Mouse (Mus musculus) gastrocnemius, adult 18-20 months (tissue): ENCODE measurements at regions not wholly inside any gene's neighbourhood (a gene's known extent, or its start where the extent isn't known, plus 50 kb on each side); places are given as distances from the start of the nearest gene placed in this dataset.
A peak's percentile ranks its signal among the peaks of the same experiment; 100 is the strongest.

Source experiments
- DNase-seq: peaks from one replicate; pipeline ENCODE4 v3.0.0; 2021; ENCODE audit warnings: low spot score

- DNase-seq: no peak
Measured at GRCm38 (mm10) chr5:27963765-27964164, 107.4 kb upstream of the Insig1 start.

GRCm38 (mm10) chr5:27995186-27995585 lies 76.0 kb upstream of the Insig1 start:
- DNase-seq: peak; percentile 57

- DNase-seq: no peak
Measured at GRCm38 (mm10) chr5:27997751-27998150, 73.4 kb upstream of the Insig1 start.

GRCm38 (mm10) chr5:28002922-28003321 lies 68.2 kb upstream of the Insig1 start:
- no peak for DNase-seq

- DNase-seq: no peak
Measured at GRCm38 (mm10) chr5:28003756-28004486, 67.2 kb upstream of the Insig1 start.

GRCm38 (mm10) chr5:28004487-28004827 lies 66.7 kb upstream of the Insig1 start:
- no peak for DNase-seq

GRCm38 (mm10) chr5:28009386-28009785 lies 61.8 kb upstream of the Insig1 start:
- no peak for DNase-seq

GRCm38 (mm10) chr5:28009871-28010270 lies 61.3 kb upstream of the Insig1 start:
- no peak for DNase-seq

GRCm38 (mm10) chr5:28010529-28010928 lies 60.6 kb upstream of the Insig1 start:
- DNase-seq: no peak

GRCm38 (mm10) chr5:28012496-28012895 lies 58.7 kb upstream of the Insig1 start:
- DNase-seq: no peak

GRCm38 (mm10) chr5:28013619-28014273 lies 57.4 kb upstream of the Insig1 start:
- DNase-seq: no peak

- DNase-seq: no peak
Measured at GRCm38 (mm10) chr5:28019864-28020263, 51.3 kb upstream of the Insig1 start.
